Mouse (Mus musculus) liver, embryonic 15.5 days (tissue): Measurements from ENCODE around the gene Zdhhc18. TPM values are rescaled to one million over a fixed set of nuclear protein-coding genes. Genes with fewer than 3 reads are reported as not detected.

Source experiments
- ATAC-seq: fragments of 200-750 bp; cut with Nextera tagmentation; 2 replicates; pipeline ENCODE4 v1.8.0; 2017; ENCODE audit warnings: moderate number of reproducible peaks, mild to moderate bottlenecking, moderate library complexity; ENCODE audit not compliant: insufficient read depth
- H3K27ac ChIP-seq: fragments of 300-500 bp; sonication (generic); replicated peaks from 2 replicates; pipeline ENCODE4 v1.5.1; 2015; ENCODE audit warnings: mild to moderate bottlenecking, inconsistent platforms
- H3K27me3 ChIP-seq: fragments of 300-500 bp; sonication (generic); 2 replicates; pipeline ENCODE4 v1.6.1; 2015; ENCODE audit warnings: mild to moderate bottlenecking, inconsistent platforms
- H3K36me3 ChIP-seq: fragments of 300-500 bp; sonication (generic); replicated peaks from 2 replicates; pipeline ENCODE4 v1.6.1; 2015; ENCODE audit warnings: moderate library complexity, mild to moderate bottlenecking, inconsistent platforms
- H3K4me1 ChIP-seq: fragments of 300-500 bp; sonication (generic); replicated peaks from 2 replicates; pipeline ENCODE4 v1.6.1; 2015; ENCODE audit warnings: inconsistent platforms
- H3K4me2 ChIP-seq: fragments of 300-500 bp; sonication (generic); 2 replicates; pipeline ENCODE4 v1.6.1; 2015; ENCODE audit warnings: moderate library complexity, mild to moderate bottlenecking, inconsistent platforms
- H3K4me3 ChIP-seq: fragments of 300-500 bp; sonication (generic); replicated peaks from 2 replicates; pipeline ENCODE4 v1.5.1; 2015; ENCODE audit warnings: mild to moderate bottlenecking, inconsistent platforms
- H3K9ac ChIP-seq: fragments of 300-500 bp; sonication (generic); 2 replicates; pipeline ENCODE4 v1.6.1; 2015; ENCODE audit warnings: moderate library complexity, mild to moderate bottlenecking, inconsistent platforms
- H3K9me3 ChIP-seq: fragments of 300-500 bp; sonication (generic); replicated peaks from 2 replicates; pipeline ENCODE4 v1.6.1; 2016; ENCODE audit warnings: inconsistent platforms
- WGBS: fragments of 180-500 bp; shearing (Covaris S2); methylation state at CpG from one replicate; pipeline ENCODE4 v1.1.7; 2015; ENCODE audit warnings: mixed read lengths; ENCODE audit not compliant: insufficient replicate concordance; 5-methylcytosine and 5-hydroxymethylcytosine counted together
- polyA plus RNA-seq: library from polyadenylated mRNA; unstranded; fragments of >200 nt; fragmentation: Nextera tagmentation; extraction: Ambion mirVana; gene quantifications from 2 replicates; pipeline ENCODE4 v1.2.1, GENCODE M21; 2015

The Zdhhc18 gene
- polyA plus RNA-seq: 1.2 and 1.9 TPM in 2 replicates

DNA sequence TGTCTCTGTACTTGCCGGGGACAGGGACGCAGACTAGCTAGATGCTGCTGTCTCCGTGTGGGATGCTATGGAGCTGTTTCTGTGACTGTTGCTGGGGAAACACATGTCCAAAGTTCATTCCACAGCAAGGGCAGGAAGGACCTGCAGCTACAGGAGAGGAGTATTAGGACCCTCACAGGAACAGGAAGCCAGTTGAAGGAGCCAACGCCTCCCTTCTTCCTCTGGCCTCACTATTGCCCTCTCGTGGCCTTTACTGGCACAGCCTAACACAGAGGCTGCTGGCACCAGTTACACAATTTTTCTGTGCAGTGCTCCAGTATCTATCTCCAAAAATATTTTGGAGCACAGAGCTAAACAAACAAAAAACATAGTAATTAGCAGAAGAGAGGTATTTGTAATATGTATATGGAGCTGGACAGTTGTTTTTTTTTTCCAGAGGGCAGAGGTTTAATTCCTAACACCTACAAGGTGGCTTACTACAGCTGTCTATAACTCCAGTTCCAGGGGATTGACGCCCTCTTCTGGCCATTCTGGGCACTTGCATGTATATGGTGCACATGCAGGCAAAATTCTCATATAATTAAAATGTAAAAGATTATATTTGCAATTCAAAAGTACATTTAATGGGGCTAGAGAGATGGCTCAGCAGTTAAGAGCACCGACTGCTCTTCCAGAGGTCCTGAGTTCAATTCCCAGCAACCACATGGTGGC lies at the start of gene Zdhhc18:
Gene Zdhhc18, minus strand, starts transcription at position 166 of the 711 bp plus-strand sequence.
- H3K27ac ChIP-seq: peak within 1 kb of the TSS; percentile 38; the same call in 1 of the 2 replicates
- H3K27me3 ChIP-seq: no peaks in the 10 kb centered on the region
- peaks cover 17% of the 10 kb centered on the region for H3K4me1 ChIP-seq
- no peaks in the 10 kb centered on the region for H3K36me3 ChIP-seq
- ATAC-seq: peak; percentile 57; the same call in 1 of the 2 replicates
- 32% methylated on average over 7 of the region's 7 CpGs for WGBS
- H3K9ac ChIP-seq: peak within 1 kb of the TSS; percentile 20; the same call in 1 of the 2 replicates
- no peaks in the 10 kb centered on the region for H3K9me3 ChIP-seq
- H3K4me2 ChIP-seq: peak within 1 kb of the TSS; percentile 61
- peak within 1 kb of the TSS; percentile 46 for H3K4me3 ChIP-seq

DNA sequence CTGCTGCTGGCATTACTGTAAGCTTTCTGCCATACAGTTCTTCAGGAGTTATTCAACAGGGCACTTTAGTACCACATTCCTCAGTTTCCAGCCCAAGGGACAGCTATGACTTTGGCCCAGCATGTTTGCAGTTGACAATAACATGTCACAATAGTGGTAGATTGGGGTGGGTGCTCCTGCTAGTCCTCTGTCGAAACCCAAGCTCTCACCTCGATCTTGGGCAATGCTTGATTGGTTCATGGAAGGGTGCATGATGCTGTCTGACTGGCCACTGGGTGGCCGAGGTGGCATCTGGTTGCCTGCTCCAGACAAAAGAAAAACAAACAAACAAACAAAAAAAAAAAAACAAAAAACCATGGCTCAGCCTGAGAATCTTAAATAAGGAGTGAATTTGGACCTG lies 45.4 kb upstream of the Zdhhc18 start:
- Histone ChIP-seq H3K9ac (no peak overlapping the region), H3K4me1 (no peaks in the 10 kb centered on the region), H3K36me3 (peaks cover 94% of the 10 kb centered on the region), H3K4me2 (no peak overlapping the region), H3K27me3 (no peaks in the 10 kb centered on the region), H3K4me3 (no peak overlapping the region), H3K27ac (no peak overlapping the region), H3K9me3 (no peaks in the 10 kb centered on the region)
- WGBS: 74% methylated on average over 3 of the region's 3 CpGs
- no peak for ATAC-seq

DNA sequence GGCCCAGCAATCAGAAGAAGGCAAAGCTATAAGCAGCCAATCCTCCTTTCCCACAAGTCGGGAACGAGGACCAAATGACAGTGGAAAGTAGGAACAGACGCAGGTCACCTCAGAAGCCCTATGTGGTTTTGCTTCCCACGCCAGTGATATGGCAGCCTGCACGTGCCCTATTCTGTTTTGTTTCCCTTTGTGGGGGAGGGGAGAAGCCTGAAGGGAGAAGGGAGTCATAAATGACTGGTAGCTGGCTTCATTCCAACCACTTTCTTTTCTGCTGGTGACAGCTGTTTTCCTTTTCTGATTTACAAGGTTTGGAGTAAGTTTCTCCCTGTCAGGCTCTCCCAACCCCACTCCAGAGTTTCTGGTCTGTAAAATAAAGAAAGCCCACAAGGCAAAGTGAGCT lies 40.3 kb upstream of the Zdhhc18 start:
- no peak overlapping the region for H3K9ac ChIP-seq
- ATAC-seq: no peak
- H3K27ac ChIP-seq: no peak overlapping the region
- H3K4me1 ChIP-seq: peaks cover 6% of the 10 kb centered on the region; the same call in 1 of the 2 replicates
- H3K27me3 ChIP-seq: no peaks in the 10 kb centered on the region
- 52% methylated on average over 5 of the region's 5 CpGs for WGBS
- no peaks in the 10 kb centered on the region for H3K9me3 ChIP-seq
- no peak overlapping the region for H3K4me2 ChIP-seq
- H3K4me3 ChIP-seq: no peak overlapping the region
- H3K36me3 ChIP-seq: peaks cover 100% of the 10 kb centered on the region

DNA sequence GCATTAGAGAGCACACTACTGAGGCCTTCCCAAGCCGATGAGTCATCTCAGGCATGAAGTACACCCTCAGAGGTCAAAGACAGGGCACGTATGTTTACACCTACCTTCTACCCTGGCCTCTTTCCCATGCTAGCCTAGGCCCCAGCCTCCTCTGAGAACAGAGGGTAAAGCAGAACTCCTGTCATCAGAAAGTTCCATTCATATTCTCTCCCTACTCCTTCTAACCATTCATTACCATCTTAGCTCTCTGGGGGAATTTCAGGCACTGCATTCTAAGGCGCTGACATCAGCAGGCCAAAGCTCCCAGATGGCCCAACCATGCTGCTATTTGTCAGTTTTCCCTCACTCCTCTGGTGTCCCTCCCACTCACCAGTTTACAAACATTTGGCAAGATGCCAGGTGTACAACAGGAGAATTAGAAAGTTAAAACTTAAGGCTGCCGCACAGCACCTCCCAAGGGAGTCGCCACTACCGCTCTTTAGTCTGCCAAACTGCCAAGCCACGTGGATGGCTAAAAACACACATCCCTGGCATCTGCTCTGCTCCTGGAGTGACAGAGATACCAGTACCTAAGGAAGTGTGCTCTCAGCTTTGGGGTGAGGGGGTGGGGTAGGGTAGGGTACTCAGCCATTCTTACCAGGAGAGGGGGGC lies 38.6 kb upstream of the Zdhhc18 start:
- Histone ChIP-seq H3K4me1 (peaks cover 6% of the 10 kb centered on the region; the same call in 1 of the 2 replicates), H3K4me2 (no peak overlapping the region), H3K27ac (no peak overlapping the region), H3K36me3 (peaks cover 100% of the 10 kb centered on the region), H3K9me3 (no peaks in the 10 kb centered on the region), H3K27me3 (no peaks in the 10 kb centered on the region), H3K4me3 (no peak overlapping the region), H3K9ac (no peak overlapping the region)
- WGBS: 85% methylated on average over 7 of the region's 7 CpGs
- ATAC-seq: 0 out of 2 replicates have a peak, but pooled peaks have one; percentile 26

DNA sequence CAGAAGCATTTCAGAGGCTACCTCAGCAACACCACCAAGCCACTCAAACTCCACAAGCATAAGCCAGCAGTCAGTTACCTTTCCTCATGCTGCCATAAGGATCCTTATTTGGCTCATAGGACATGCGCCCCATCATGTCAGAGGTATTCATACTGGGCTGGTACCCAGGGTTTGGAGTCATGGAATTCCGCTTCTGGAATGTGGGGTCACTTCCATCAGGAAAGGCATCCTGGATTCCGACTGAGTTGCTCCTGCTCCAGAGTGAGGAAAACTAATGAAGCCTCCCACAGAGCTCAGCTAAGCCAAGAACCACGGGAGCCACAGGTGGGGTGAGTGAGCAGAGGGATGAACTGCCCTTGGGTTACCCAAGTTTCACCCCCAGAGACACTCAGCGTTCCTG lies 37.2 kb upstream of the Zdhhc18 start:
- no peak for ATAC-seq
- Histone ChIP-seq H3K36me3 (peaks cover 100% of the 10 kb centered on the region), H3K9ac (no peak overlapping the region), H3K4me3 (no peak overlapping the region), H3K9me3 (no peaks in the 10 kb centered on the region), H3K4me1 (peaks cover 6% of the 10 kb centered on the region; the same call in 1 of the 2 replicates), H3K4me2 (no peak overlapping the region), H3K27ac (no peak overlapping the region), H3K27me3 (no peaks in the 10 kb centered on the region)
- WGBS: 82% methylated on average over 5 of the region's 5 CpGs

DNA sequence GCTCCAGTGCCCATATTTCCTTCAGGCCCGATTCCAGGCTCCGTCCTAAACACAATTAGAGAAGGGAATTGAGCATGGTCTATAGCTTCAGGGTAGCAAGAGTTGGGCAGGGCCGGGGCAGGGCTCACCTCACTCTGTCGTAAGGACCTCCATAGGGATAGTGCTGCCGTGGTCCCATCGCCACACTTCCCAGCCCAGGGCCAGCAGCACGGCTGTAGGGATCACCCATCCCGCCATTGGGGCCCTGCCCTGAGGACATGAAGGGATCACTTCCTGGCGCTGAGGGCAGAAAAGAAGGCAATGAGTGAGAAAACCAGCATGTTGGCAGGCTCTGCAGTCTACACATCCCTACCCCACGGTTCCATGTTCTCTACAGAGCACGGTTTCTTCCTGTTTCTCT lies 36.6 kb upstream of the Zdhhc18 start:
- Histone ChIP-seq H3K36me3 (peaks cover 100% of the 10 kb centered on the region), H3K9me3 (no peaks in the 10 kb centered on the region)
- 86% methylated on average over 11 of the region's 11 CpGs for WGBS

DNA sequence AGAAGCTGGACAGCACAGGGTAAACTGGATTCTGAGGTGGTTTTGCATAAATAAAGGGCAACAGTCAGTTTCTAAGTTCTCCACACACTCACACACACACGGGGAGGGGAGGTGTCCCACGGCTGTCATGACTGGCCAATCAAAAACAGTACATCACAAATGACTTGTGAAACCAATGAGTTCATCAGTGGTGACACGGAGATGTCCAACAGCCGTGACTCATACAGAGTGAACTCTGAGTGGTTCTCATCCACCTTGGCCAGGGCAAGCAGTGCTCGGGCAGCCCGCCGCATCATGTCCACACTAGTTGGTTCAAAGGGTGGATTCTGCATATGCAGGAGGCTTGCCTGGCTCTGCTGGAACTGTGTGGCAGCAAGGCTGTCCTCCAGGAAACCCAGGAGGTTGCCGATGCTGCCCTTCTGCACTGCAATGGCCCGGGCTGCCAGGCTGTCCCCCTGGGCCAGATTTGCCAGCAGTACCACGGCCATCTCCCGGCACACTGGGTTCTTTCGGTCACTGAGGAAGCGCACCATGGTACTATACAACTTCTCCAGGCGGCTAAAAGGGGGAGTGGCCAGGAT lies 30.3 kb upstream of the Zdhhc18 start:
- Histone ChIP-seq H3K4me3 (no peak overlapping the region), H3K9ac (no peak overlapping the region), H3K4me2 (no peak overlapping the region), H3K27ac (no peak overlapping the region), H3K9me3 (no peaks in the 10 kb centered on the region), H3K4me1 (peaks cover 28% of the 10 kb centered on the region), H3K36me3 (peaks cover 69% of the 10 kb centered on the region), H3K27me3 (no peaks in the 10 kb centered on the region)
- 84% methylated on average over 14 of the region's 14 CpGs for WGBS
- no peak for ATAC-seq

More for the DNA sequence above, 36.6 kb upstream of the Zdhhc18 start:
- Histone ChIP-seq H3K9ac (no peak overlapping the region), H3K4me3 (no peak overlapping the region), H3K27me3 (no peaks in the 10 kb centered on the region), H3K4me1 (peaks cover 6% of the 10 kb centered on the region; the same call in 1 of the 2 replicates), H3K27ac (no peak overlapping the region), H3K4me2 (no peak overlapping the region)
- ATAC-seq: no peak

DNA sequence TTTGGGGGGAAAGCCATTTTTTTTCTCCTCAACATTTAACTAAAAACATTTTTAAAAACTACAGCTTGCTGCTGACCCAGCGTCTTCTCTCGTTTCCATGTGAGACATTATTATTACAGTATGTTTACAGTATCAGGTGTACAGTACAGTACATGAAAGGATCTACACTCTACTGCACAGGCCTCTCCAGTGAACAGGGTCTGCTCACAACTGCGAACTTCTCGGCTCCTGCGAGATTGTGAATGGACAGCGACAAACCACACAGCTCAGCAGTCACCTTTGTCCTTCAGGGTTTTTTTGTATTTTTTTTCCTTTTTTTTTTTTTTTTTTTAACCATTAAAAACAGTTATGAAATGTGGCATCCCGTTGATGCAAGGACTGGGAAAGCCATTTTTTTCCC lies 29.7 kb upstream of the Zdhhc18 start:
- WGBS: 85% methylated on average over 7 of the region's 7 CpGs
- ATAC-seq: no peak
- H3K4me1 ChIP-seq: peaks cover 35% of the 10 kb centered on the region
- no peak overlapping the region for H3K4me3 ChIP-seq
- H3K27ac ChIP-seq: no peak overlapping the region
- H3K9ac ChIP-seq: no peak overlapping the region
- H3K36me3 ChIP-seq: peaks cover 62% of the 10 kb centered on the region
- H3K9me3 ChIP-seq: no peaks in the 10 kb centered on the region
- no peak overlapping the region for H3K4me2 ChIP-seq
- H3K27me3 ChIP-seq: no peaks in the 10 kb centered on the region

DNA sequence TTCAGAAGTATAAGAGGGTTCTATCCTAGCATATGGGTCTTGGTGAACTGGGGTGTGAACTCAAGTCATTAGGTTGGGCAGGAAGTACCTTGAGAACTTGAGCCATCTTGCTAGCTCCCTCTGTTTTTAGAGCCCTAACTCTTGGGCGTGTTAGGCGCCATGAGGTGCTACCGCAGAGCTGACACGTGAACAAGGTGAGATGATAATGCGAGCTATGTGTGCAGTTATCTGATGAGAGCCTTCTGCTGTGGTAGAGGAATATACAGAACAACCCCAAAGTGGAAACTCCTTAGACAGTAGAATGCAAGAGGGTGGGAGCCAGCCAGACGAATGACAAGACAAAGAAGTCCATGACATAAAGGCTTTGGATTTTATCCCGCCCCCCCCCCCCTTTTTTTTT lies 27.3 kb upstream of the Zdhhc18 start:
- no peaks in the 10 kb centered on the region for H3K27me3 ChIP-seq
- no peak overlapping the region for H3K4me3 ChIP-seq
- no peak overlapping the region for H3K9ac ChIP-seq
- no peak overlapping the region for H3K27ac ChIP-seq
- no peak overlapping the region for H3K4me2 ChIP-seq
- H3K36me3 ChIP-seq: peaks cover 39% of the 10 kb centered on the region
- 35% methylated on average over 7 of the region's 7 CpGs for WGBS
- H3K9me3 ChIP-seq: no peaks in the 10 kb centered on the region
- H3K4me1 ChIP-seq: peaks cover 55% of the 10 kb centered on the region
- no peak for ATAC-seq

DNA sequence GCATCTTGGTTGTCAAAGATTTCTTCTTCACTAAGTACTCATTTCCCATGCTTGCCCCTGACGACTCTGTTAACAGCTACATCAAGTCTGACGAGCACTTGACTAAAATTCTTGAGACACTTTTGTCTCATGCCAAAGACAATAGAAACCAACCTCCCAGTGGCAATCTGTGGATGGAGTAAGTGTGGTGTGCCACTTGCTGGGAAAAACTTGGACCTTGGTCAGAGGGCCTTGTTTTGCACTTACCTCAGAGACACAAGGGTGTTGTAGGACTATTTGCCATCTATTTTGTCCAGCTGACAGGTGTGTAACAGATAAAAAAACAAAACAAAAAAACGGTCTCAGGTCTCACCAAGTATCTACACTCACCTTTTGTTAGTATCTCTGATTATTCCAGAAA lies 26.2 kb upstream of the Zdhhc18 start:
- no peak overlapping the region for H3K4me2 ChIP-seq
- no peak for ATAC-seq
- H3K9me3 ChIP-seq: no peaks in the 10 kb centered on the region
- H3K9ac ChIP-seq: no peak overlapping the region
- H3K27me3 ChIP-seq: no peaks in the 10 kb centered on the region
- peaks cover 64% of the 10 kb centered on the region for H3K4me1 ChIP-seq
- H3K4me3 ChIP-seq: no peak overlapping the region
- WGBS: 28% methylated on average over 3 of the region's 3 CpGs
- H3K36me3 ChIP-seq: peaks cover 28% of the 10 kb centered on the region
- peak overlapping the region; percentile 98 for H3K27ac ChIP-seq

DNA sequence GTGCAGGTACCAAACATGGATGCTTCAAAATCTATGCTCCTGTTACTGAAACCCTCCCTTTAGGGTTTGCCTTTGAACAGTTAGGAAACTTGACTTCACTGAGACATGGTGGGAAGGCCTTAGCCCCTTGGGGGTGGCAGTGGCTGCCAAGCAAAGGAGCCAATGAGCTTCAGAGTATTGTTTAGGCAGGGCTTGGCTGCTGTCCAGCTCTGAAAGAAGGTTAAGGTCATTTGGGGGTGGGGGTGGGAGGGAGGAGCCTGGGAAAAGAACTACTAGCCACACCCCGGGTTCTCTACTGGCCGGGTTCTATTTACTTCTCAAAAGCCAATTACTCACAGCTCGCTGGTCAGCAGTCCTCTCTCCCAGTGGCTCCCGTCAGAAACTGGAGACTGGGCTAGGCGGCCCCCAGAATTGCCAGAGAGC lies 25.7 kb upstream of the Zdhhc18 start:
- Histone ChIP-seq H3K4me1 (peaks cover 69% of the 10 kb centered on the region), H3K9ac (no peak overlapping the region)

More for the DNA sequence above, 25.7 kb upstream of the Zdhhc18 start:
- H3K9me3 ChIP-seq: no peaks in the 10 kb centered on the region
- peak overlapping the region; percentile 98 for H3K27ac ChIP-seq
- H3K36me3 ChIP-seq: peaks cover 22% of the 10 kb centered on the region
- H3K4me2 ChIP-seq: no peak overlapping the region
- no peaks in the 10 kb centered on the region for H3K27me3 ChIP-seq
- no peak overlapping the region for H3K4me3 ChIP-seq
- WGBS: 23% methylated on average over 5 of the region's 5 CpGs
- peak; percentile 11 for ATAC-seq
